Mouse (Mus musculus) intestine, embryonic 15.5 days (tissue): ENCODE measurements at regions not wholly inside any gene's neighbourhood (a gene's known extent, or its start where the extent isn't known, plus 50 kb on each side); places are given as distances from the start of the nearest gene placed in this dataset.

Source experiments
- ATAC-seq: fragments of 200-750 bp; cut with Nextera tagmentation; 2 replicates; pipeline ENCODE4 v1.8.0; 2017; ENCODE audit warnings: moderate TSS enrichment, moderate library complexity
- H3K27ac ChIP-seq: fragments of 300-500 bp; sonication (generic); 2 replicates; pipeline ENCODE4 v1.5.1; 2015; ENCODE audit warnings: mild to moderate bottlenecking, inconsistent platforms
- H3K27me3 ChIP-seq: fragments of 300-500 bp; sonication (generic); replicated peaks from 2 replicates; pipeline ENCODE4 v1.6.1; 2015; ENCODE audit warnings: inconsistent platforms
- H3K36me3 ChIP-seq: fragments of 300-500 bp; sonication (generic); 2 replicates; pipeline ENCODE4 v1.6.1; 2015; ENCODE audit warnings: inconsistent platforms
- H3K4me1 ChIP-seq: fragments of 300-500 bp; sonication (generic); replicated peaks from 2 replicates; pipeline ENCODE4 v1.6.1; 2015; ENCODE audit warnings: inconsistent platforms
- H3K4me2 ChIP-seq: fragments of 300-500 bp; sonication (generic); replicated peaks from 2 replicates; pipeline ENCODE4 v1.6.1; 2015; ENCODE audit warnings: mild to moderate bottlenecking, inconsistent platforms
- H3K4me3 ChIP-seq: fragments of 300-500 bp; sonication (generic); replicated peaks from 2 replicates; pipeline ENCODE4 v1.5.1; 2015; ENCODE audit warnings: inconsistent platforms
- H3K9ac ChIP-seq: fragments of 300-500 bp; sonication (generic); 2 replicates; pipeline ENCODE4 v1.6.1; 2015; ENCODE audit warnings: inconsistent platforms
- H3K9me3 ChIP-seq: fragments of 300-500 bp; sonication (generic); 2 replicates; pipeline ENCODE4 v1.6.1; 2016; ENCODE audit warnings: inconsistent platforms
- WGBS: fragments of 180-500 bp; shearing (Covaris S2); methylation state at CpG from one replicate; pipeline ENCODE4 v1.1.7; 2015; 5-methylcytosine and 5-hydroxymethylcytosine counted together

- Histone ChIP-seq H3K27me3 (peaks cover 14% of the 10 kb centered on the region), H3K27ac (no peak overlapping the region), H3K4me3 (no peak overlapping the region), H3K4me2 (no peak overlapping the region), H3K36me3 (no peaks in the 10 kb centered on the region), H3K9ac (no peak overlapping the region), H3K4me1 (no peaks in the 10 kb centered on the region), H3K9me3 (no peaks in the 10 kb centered on the region)
- WGBS, result 96% methylated on average over 12 of the region's 12 CpGs
- ATAC-seq, result no peak
These were observed 75.4 kb upstream of the Otx2 start for GRCm38 (mm10) chr14:48748976-48749375.

GRCm38 (mm10) chr14:48747936-48748335, 74.3 kb upstream of the Otx2 start:
- Histone ChIP-seq H3K4me3 (no peak overlapping the region), H3K4me2 (no peak overlapping the region), H3K9me3 (no peaks in the 10 kb centered on the region), H3K27me3 (peaks cover 9% of the 10 kb centered on the region; the same call in 1 of the 2 replicates), H3K4me1 (no peaks in the 10 kb centered on the region), H3K27ac (no peak overlapping the region), H3K9ac (no peak overlapping the region), H3K36me3 (no peaks in the 10 kb centered on the region)
- ATAC-seq, result no peak
- 96% methylated on average over 1 of the region's 1 CpGs for whole genome bisulfite sequencing

- H3K9me3 ChIP-seq, result no peaks in the 10 kb centered on the region
- H3K27ac ChIP-seq, result no peak overlapping the region
- H3K4me2 ChIP-seq, result no peak overlapping the region
- H3K4me1 ChIP-seq, result no peaks in the 10 kb centered on the region
- H3K9ac ChIP-seq, result no peak overlapping the region
- no peaks in the 10 kb centered on the region for H3K36me3 ChIP-seq
- H3K4me3 ChIP-seq, result no peak overlapping the region
- no peak for ATAC-seq
- H3K27me3 ChIP-seq, result no peaks in the 10 kb centered on the region
- WGBS, result 64% methylated on average over 7 of the region's 7 CpGs
These were observed 67.5 kb upstream of the Otx2 start for GRCm38 (mm10) chr14:48740942-48741602.

- Histone ChIP-seq H3K4me3 (no peak overlapping the region), H3K9me3 (no peaks in the 10 kb centered on the region), H3K27ac (no peak overlapping the region), H3K36me3 (no peaks in the 10 kb centered on the region), H3K27me3 (no peaks in the 10 kb centered on the region), H3K4me2 (no peak overlapping the region), H3K9ac (no peak overlapping the region), H3K4me1 (no peaks in the 10 kb centered on the region)
- no peak for ATAC-seq
- WGBS, result 81% methylated on average over 4 of the region's 4 CpGs
These were observed 65.5 kb upstream of the Otx2 start for GRCm38 (mm10) chr14:48739121-48739520.

- Histone ChIP-seq H3K4me2 (no peak overlapping the region), H3K27ac (no peak overlapping the region), H3K4me3 (no peak overlapping the region), H3K9ac (no peak overlapping the region), H3K9me3 (no peaks in the 10 kb centered on the region), H3K27me3 (no peaks in the 10 kb centered on the region), H3K36me3 (no peaks in the 10 kb centered on the region), H3K4me1 (no peaks in the 10 kb centered on the region)
- whole genome bisulfite sequencing, result 63% methylated on average over 10 of the region's 10 CpGs
- no peak for ATAC-seq
These were observed 65.0 kb upstream of the Otx2 start for GRCm38 (mm10) chr14:48738641-48739040.

GRCm38 (mm10) chr14:48738213-48738612, 64.6 kb upstream of the Otx2 start:
- Histone ChIP-seq H3K4me3 (no peak overlapping the region), H3K9ac (no peak overlapping the region), H3K4me1 (no peaks in the 10 kb centered on the region), H3K4me2 (no peak overlapping the region), H3K27me3 (no peaks in the 10 kb centered on the region), H3K9me3 (no peaks in the 10 kb centered on the region), H3K36me3 (no peaks in the 10 kb centered on the region), H3K27ac (no peak overlapping the region)
- 78% methylated on average over 10 of the region's 10 CpGs for WGBS
- no peak for ATAC-seq

GRCm38 (mm10) chr14:48736969-48737860, 63.6 kb upstream of the Otx2 start:
- Histone ChIP-seq H3K4me1 (no peaks in the 10 kb centered on the region), H3K4me2 (no peak overlapping the region), H3K9ac (no peak overlapping the region), H3K27me3 (no peaks in the 10 kb centered on the region), H3K27ac (no peak overlapping the region), H3K9me3 (no peaks in the 10 kb centered on the region), H3K36me3 (no peaks in the 10 kb centered on the region), H3K4me3 (no peak overlapping the region)
- 64% methylated on average over 14 of the region's 14 CpGs for WGBS
- ATAC-seq, result no peak

- Histone ChIP-seq H3K27me3 (no peaks in the 10 kb centered on the region), H3K4me3 (no peak overlapping the region), H3K27ac (no peak overlapping the region), H3K4me2 (no peak overlapping the region), H3K9ac (no peak overlapping the region), H3K4me1 (no peaks in the 10 kb centered on the region), H3K9me3 (no peaks in the 10 kb centered on the region), H3K36me3 (no peaks in the 10 kb centered on the region)
- no peak for ATAC-seq
- 88% methylated on average over 6 of the region's 6 CpGs for WGBS
These were observed 62.6 kb upstream of the Otx2 start for GRCm38 (mm10) chr14:48736211-48736610.

GRCm38 (mm10) chr14:48729996-48730395, 56.4 kb upstream of the Otx2 start:
- no peaks in the 10 kb centered on the region for H3K4me1 ChIP-seq
- no peak for ATAC-seq
- H3K4me2 ChIP-seq, result no peak overlapping the region
- H3K9me3 ChIP-seq, result no peaks in the 10 kb centered on the region
- H3K27me3 ChIP-seq, result no peaks in the 10 kb centered on the region
- H3K4me3 ChIP-seq, result no peak overlapping the region
- H3K36me3 ChIP-seq, result no peaks in the 10 kb centered on the region
- H3K9ac ChIP-seq, result no peak overlapping the region
- H3K27ac ChIP-seq, result no peak overlapping the region
- 96% methylated on average over 2 of the region's 2 CpGs for WGBS
